Mouse (Mus musculus) CH12.LX (cell line): ENCODE data around the gene Rab21. TPM values are rescaled to one million over a fixed set of nuclear protein-coding genes. Genes with fewer than 3 reads are reported as not detected.

ENCODE experiments used
- DNase-seq: peaks from one replicate; pipeline ENCODE4 v3.0.0-alpha.2; 2013; ENCODE audit errors: extremely low read depth
- H3K27ac ChIP-seq: 2 replicates; pipeline ENCODE4 v1.5.1; 2012; ENCODE audit warnings: low read depth, mild to moderate bottlenecking, control low read depth, moderate library complexity; ENCODE audit not compliant: insufficient read depth
- H3K27me3 ChIP-seq: replicated peaks from 2 replicates; pipeline ENCODE3; 2012; ENCODE audit warnings: inconsistent platforms
- H3K36me3 ChIP-seq, 2 experiments: replicated peaks in 1 of 2; 2 replicates each; pipeline versions ENCODE3 to v1.6.1; 2012; ENCODE audit warnings: inconsistent platforms in 1 of 2, low read length in 1 of 2, mild to moderate bottlenecking in 1 of 2, mixed read lengths in 1 of 2, moderate library complexity in 1 of 2; ENCODE audit not compliant: control insufficient read depth in 1 of 2, insufficient read depth in 1 of 2
- H3K4me1 ChIP-seq, 2 experiments: 2 replicates each; pipeline ENCODE4 v1.6.1; 2012; ENCODE audit warnings: inconsistent platforms in 1 of 2, moderate library complexity in 1 of 2; ENCODE audit not compliant: insufficient read depth in 2 of 2, control insufficient read depth in 1 of 2
- H3K4me2 ChIP-seq: 2 replicates; pipeline ENCODE4 v1.6.1; 2012; ENCODE audit warnings: low read depth, mild to moderate bottlenecking, control low read depth; ENCODE audit not compliant: poor library complexity, insufficient read depth, severe bottlenecking
- H3K4me3 ChIP-seq, 3 experiments: fragments of 150-350 bp in 1 of 3; sonication (generic) in 1 of 3; replicated peaks in 1 of 3; 2 replicates each; pipeline versions ENCODE3 to v1.5.1; 2011 to 2012; ENCODE audit warnings: low read depth in 2 of 3, low read length in 2 of 3, mild to moderate bottlenecking in 2 of 3, moderate library complexity in 2 of 3, control low read depth in 1 of 3, improper control_type of control experiment in 1 of 3, inconsistent platforms in 1 of 3, mixed read lengths in 1 of 3; ENCODE audit not compliant: poor library complexity in 1 of 3
- H3K79me2 ChIP-seq: replicated peaks from 2 replicates; pipeline ENCODE4 v1.6.1; 2012; ENCODE audit warnings: mild to moderate bottlenecking, moderate library complexity; ENCODE audit not compliant: control insufficient read depth, poor library complexity, insufficient read depth, severe bottlenecking; ENCODE audit errors: extremely low read depth
- H3K9ac ChIP-seq: 2 replicates; pipeline ENCODE4 v1.6.1; 2012; ENCODE audit warnings: low read depth, mild to moderate bottlenecking, control low read depth, moderate library complexity; ENCODE audit not compliant: insufficient read depth
- H3K9me3 ChIP-seq: replicated peaks from 2 replicates; pipeline ENCODE3; 2012; ENCODE audit warnings: low read length, inconsistent platforms, mixed read lengths
- BHLHE40 ChIP-seq: IDR thresholded peaks from 2 replicates; pipeline ENCODE4 v1.6.1; 2011; ENCODE audit warnings: mild to moderate bottlenecking, low read depth, low read length, improper control_type of control experiment
- CHD2 ChIP-seq: IDR thresholded peaks from 2 replicates; pipeline ENCODE4 v1.6.1; 2011; ENCODE audit warnings: low read length, improper control_type of control experiment
- ELF1 ChIP-seq: IDR thresholded peaks from 2 replicates; pipeline ENCODE4 v1.6.1; 2014; ENCODE audit warnings: low read depth, mild to moderate bottlenecking, inconsistent platforms, low read length, improper control_type of control experiment
- EP300 ChIP-seq: IDR thresholded peaks from 2 replicates; pipeline ENCODE4 v1.6.1; 2011; ENCODE audit warnings: low read length, improper control_type of control experiment
- ETS1 ChIP-seq: conservative IDR thresholded peaks from 2 replicates; pipeline ENCODE4 v1.6.1; 2012; ENCODE audit warnings: low read depth, mild to moderate bottlenecking, inconsistent platforms, low read length, improper control_type of control experiment, moderate library complexity
- GABPA ChIP-seq: IDR thresholded peaks from 2 replicates; pipeline ENCODE4 v1.6.1; 2012; ENCODE audit warnings: low read depth, low read length, improper control_type of control experiment, inconsistent platforms; ENCODE audit not compliant: insufficient replicate concordance
- IRF4 ChIP-seq: IDR thresholded peaks from 2 replicates; pipeline ENCODE4 v1.6.1; 2014; ENCODE audit warnings: low read depth, mild to moderate bottlenecking, inconsistent platforms, low read length, improper control_type of control experiment
- JUND ChIP-seq: conservative IDR thresholded peaks from 2 replicates; pipeline ENCODE4 v1.6.1; 2011; ENCODE audit warnings: low read depth, low read length, improper control_type of control experiment
- KAT2A ChIP-seq: IDR thresholded peaks from 2 replicates; pipeline ENCODE4 v1.6.1; 2012; ENCODE audit warnings: low read length, improper control_type of control experiment, inconsistent platforms; ENCODE audit not compliant: insufficient replicate concordance
- MAFK ChIP-seq: IDR thresholded peaks from 2 replicates; pipeline ENCODE4 v1.6.1; 2011; ENCODE audit warnings: low read length, improper control_type of control experiment; ENCODE audit not compliant: insufficient replicate concordance
- MEF2A ChIP-seq: IDR thresholded peaks from 2 replicates; pipeline ENCODE4 v1.6.1; 2014; ENCODE audit warnings: low read depth, mild to moderate bottlenecking, inconsistent platforms, low read length, improper control_type of control experiment, borderline replicate concordance
- MYC ChIP-seq: IDR thresholded peaks from 2 replicates; pipeline ENCODE4 v1.6.1; 2011; ENCODE audit warnings: low read depth, mild to moderate bottlenecking, improper control_type of control experiment, low read length
- NELFE ChIP-seq: IDR thresholded peaks from 2 replicates; pipeline ENCODE4 v1.6.1; 2011; ENCODE audit warnings: low read depth, low read length, improper control_type of control experiment
- NRF1 ChIP-seq: IDR thresholded peaks from 2 replicates; pipeline ENCODE4 v1.6.1; 2014; ENCODE audit warnings: low read depth, mild to moderate bottlenecking, inconsistent platforms, low read length, improper control_type of control experiment, moderate library complexity
- POLR2A ChIP-seq: IDR thresholded peaks from 2 replicates; pipeline ENCODE4 v1.6.1; 2011; ENCODE audit warnings: low read depth, mild to moderate bottlenecking, improper control_type of control experiment, low read length
- POLR2AphosphoS2 ChIP-seq: IDR thresholded peaks from 2 replicates; pipeline ENCODE4 v1.6.1; 2011; ENCODE audit warnings: low read depth, low read length, improper control_type of control experiment
- RAD21 ChIP-seq: IDR thresholded peaks from 2 replicates; pipeline ENCODE4 v1.6.1; 2011; ENCODE audit warnings: low read depth, mild to moderate bottlenecking, low read length, improper control_type of control experiment, moderate library complexity
- RCOR1 ChIP-seq: conservative IDR thresholded peaks from 2 replicates; pipeline ENCODE4 v1.6.1; 2012; ENCODE audit warnings: low read depth, mild to moderate bottlenecking, inconsistent platforms, low read length, improper control_type of control experiment
- SMC3 ChIP-seq: IDR thresholded peaks from 2 replicates; pipeline ENCODE4 v1.6.1; 2011; ENCODE audit warnings: low read depth, low read length, improper control_type of control experiment
- TBP ChIP-seq: conservative IDR thresholded peaks from 2 replicates; pipeline ENCODE4 v1.6.1; 2011; ENCODE audit warnings: low read depth, low read length, improper control_type of control experiment
- TCF12 ChIP-seq: IDR thresholded peaks from 2 replicates; pipeline ENCODE4 v1.6.1; 2014; ENCODE audit warnings: low read depth, mild to moderate bottlenecking, inconsistent platforms, low read length, improper control_type of control experiment
- UBTF ChIP-seq: IDR thresholded peaks from 2 replicates; pipeline ENCODE4 v1.6.1; 2012; ENCODE audit warnings: low read depth, mild to moderate bottlenecking, inconsistent platforms, low read length, improper control_type of control experiment, moderate library complexity
- USF1 ChIP-seq: IDR thresholded peaks from 2 replicates; pipeline ENCODE4 v1.6.1; 2014; ENCODE audit warnings: low read depth, mild to moderate bottlenecking, inconsistent platforms, low read length, improper control_type of control experiment
- USF2 ChIP-seq: conservative IDR thresholded peaks from 2 replicates; pipeline ENCODE4 v1.6.1; 2011; ENCODE audit warnings: low read depth, low read length, improper control_type of control experiment
- ZKSCAN1 ChIP-seq: IDR thresholded peaks from 2 replicates; pipeline ENCODE4 v1.6.1; 2012; ENCODE audit warnings: low read depth, inconsistent platforms, low read length, improper control_type of control experiment, borderline replicate concordance
- ZMIZ1 ChIP-seq: IDR thresholded peaks from 2 replicates; pipeline ENCODE4 v1.6.1; 2012; ENCODE audit warnings: low read depth, mild to moderate bottlenecking, inconsistent platforms, low read length, improper control_type of control experiment
- ZNF384 ChIP-seq: IDR thresholded peaks from 2 replicates; pipeline ENCODE4 v1.6.1; 2012; ENCODE audit warnings: low read depth, low read length, improper control_type of control experiment, inconsistent platforms
- dilution Hi-C: fragments of 300-500 bp; cut with MboI; formaldehyde crosslinking; loops from 2 replicates; pipeline ENCODE4 v1.14.3; 2020; ENCODE audit warnings: low sequenced_read_pairs; ENCODE audit not compliant: extremely low pct_unique_long_range_greater_than_20kb, extremely low pct_ligation_motif_present
- in situ Hi-C: fragments of 300-500 bp; cut with MboI; formaldehyde crosslinking; loops from 3 replicates; pipeline ENCODE4 v1.14.3; 2019; ENCODE audit warnings: low sequenced_read_pairs, low pct_ligation_motif_present, low pct_unique_long_range_greater_than_20kb, mixed read lengths
- polyA plus RNA-seq: library from polyadenylated mRNA; unstranded; fragments of >175 nt; gene quantifications from 2 replicates; pipeline ENCODE4 v1.2.1, GENCODE M21; 2012; ENCODE audit warnings: low read depth; ENCODE audit not compliant: insufficient read length
- total RNA-seq, 2 experiments: library from RNA; depleted of rRNA; stranded (reverse); fragments of 300-350 nt in 1 of 2; fragments of >200 nt in 1 of 2; gene quantifications; 2 replicates each; pipeline ENCODE4 v1.2.3; 2012 to 2014

The Rab21 gene
- total and polyA plus RNA-seq, 3 experiments: 55.6 to 58.4 (median 57.4) TPM

DNA sequence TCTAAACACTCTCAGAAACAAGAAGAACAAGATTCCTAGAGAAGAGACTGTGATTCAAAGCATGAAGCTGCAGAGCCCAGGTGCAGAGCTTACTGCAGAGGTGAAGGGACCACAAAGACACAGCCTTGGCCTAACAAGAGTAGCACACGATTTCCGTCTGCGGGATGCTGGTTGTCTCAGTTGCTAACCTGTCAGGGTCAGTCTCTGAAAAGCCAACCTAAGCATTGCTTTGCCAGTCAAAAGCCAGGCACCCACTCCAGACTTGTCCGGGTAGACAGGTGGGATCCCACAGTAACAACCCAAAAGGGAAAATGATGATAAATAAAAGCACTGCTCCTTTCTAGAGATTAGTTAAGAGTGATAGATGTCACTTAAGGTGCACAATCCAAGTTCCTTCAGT, 6.2 kb downstream of the Rab21 start:
- H3K9me3 ChIP-seq: no peaks in the 10 kb centered on the region
- no peak for DNase-seq
- no peak overlapping the region for H3K27ac ChIP-seq
- H3K4me1 ChIP-seq: peaks cover 6 to 54% of the 10 kb centered on the region in 2 experiments
- H3K27me3 ChIP-seq: no peaks in the 10 kb centered on the region
- peak overlapping the region; percentile 32; the same call in 1 of the 2 replicates for H3K4me2 ChIP-seq
- TF ChIP-seq CHD2 (no peak), MAFK (no peak), BHLHE40 (no peak), GABPA (no peak), POLR2AphosphoS2 (no peak), ELF1 (no peak), USF1 (no peak), ZNF384 (no peak), POLR2A (no peak), ZKSCAN1 (no peak), IRF4 (no peak), USF2 (no peak), KAT2A (no peak), JUND (no peak), SMC3 (no peak), ETS1 (no peak), NELFE (no peak)
- in situ Hi-C loops: no loop called here
- H3K79me2 ChIP-seq: peaks cover 96% of the 10 kb centered on the region
- H3K36me3 ChIP-seq: peaks cover 10 to 70% of the 10 kb centered on the region in 2 experiments
- H3K4me3 ChIP-seq: no peak overlapping the region
- dilution Hi-C loops: no loop called here
- H3K9ac ChIP-seq: peak overlapping the region; percentile 63; the same call in 1 of the 2 replicates

DNA sequence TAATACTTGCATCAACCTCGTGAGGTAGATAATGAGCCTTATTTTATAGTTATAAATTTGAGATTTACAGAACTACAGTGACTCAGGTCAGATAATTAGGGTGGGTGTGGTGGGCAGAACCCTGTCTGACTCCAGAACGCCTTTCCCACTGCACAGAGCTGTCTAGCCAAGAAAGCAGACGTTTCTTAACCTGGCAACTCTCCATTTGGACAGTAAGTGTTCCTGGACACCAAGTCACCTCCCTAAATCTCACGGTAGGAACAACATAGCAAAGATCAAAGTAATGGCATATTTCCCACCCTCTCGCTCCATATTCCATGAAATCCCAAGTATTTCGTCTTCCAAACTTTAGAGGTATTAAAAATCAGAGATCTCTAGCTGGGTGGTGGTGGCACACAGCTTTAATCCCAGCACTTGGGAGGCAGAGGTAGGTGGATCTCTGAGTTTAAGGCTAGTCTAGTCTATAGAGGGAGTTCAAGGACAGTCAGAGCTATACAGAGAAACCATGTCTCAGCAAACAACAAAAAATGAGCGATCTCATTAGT, 8.0 kb downstream of the Rab21 start:
- TF ChIP-seq TBP (no peak), POLR2A (no peak), MYC (no peak), RCOR1 (no peak), USF2 (no peak), USF1 (no peak), ELF1 (no peak), TCF12 (no peak), UBTF (no peak), MEF2A (no peak), GABPA (no peak), EP300 (no peak), ZNF384 (no peak), POLR2AphosphoS2 (no peak), NRF1 (no peak), ZMIZ1 (no peak), IRF4 (no peak), RAD21 (no peak)
- no peaks in the 10 kb centered on the region for H3K27me3 ChIP-seq
- peaks cover 18 to 78% of the 10 kb centered on the region in 2 experiments for H3K36me3 ChIP-seq
- H3K27ac ChIP-seq: no peak overlapping the region
- H3K4me2 ChIP-seq: no peak overlapping the region
- no peak overlapping the region for H3K4me3 ChIP-seq
- H3K79me2 ChIP-seq: peaks cover 91% of the 10 kb centered on the region
- H3K9ac ChIP-seq: no peak overlapping the region
- dilution Hi-C loops: no loop called here
- H3K9me3 ChIP-seq: no peaks in the 10 kb centered on the region
- in situ Hi-C loops: no loop called here
- DNase-seq: no peak
- peaks cover 6 to 49% of the 10 kb centered on the region in 2 experiments for H3K4me1 ChIP-seq
